7 mouse cellular contexts compared by ENCODE assay signal in genomic region chr16:50841677-50842580, GRCm38 (mm10).
DNase-seq lines count a peak whose midpoint lies in the region; ATAC-seq and TF ChIP-seq lines count a peak whose summit lies in the region.

No protein-coding gene starts in this region.

- H3K4me3 ChIP-seq in forebrain, postnatal 0 days (ENCODE audit: low read depth, low read length): peak overlapping the region; percentile 34
- H3K4me3 ChIP-seq in hindbrain, embryonic 15.5 days: peak overlapping the region; percentile 30

- TF ChIP-seq CTCF in forebrain, postnatal 0 days (IDR thresholded peaks at IDR 0.05; ENCODE audit: low read depth): peak; percentile 99

- no peak overlapping the region for H3K27ac ChIP-seq in forebrain, postnatal 0 days (ENCODE audit: low read depth, low read length)
- H3K27ac ChIP-seq in hindbrain, embryonic 15.5 days (replicated peaks): peak overlapping the region; percentile 57; the same call in 1 of the 2 replicates

- peak; percentile 86 for DNase-seq in R1 (ENCODE audit: low read depth, low spot score)
- DNase-seq in cerebellum, adult 18-20 months: peak; percentile 58 to 62
- DNase-seq in forebrain, postnatal 0 days: peak; percentile 94
- peak; percentile 80 to 89 for DNase-seq in layer of hippocampus, postnatal 14 days (ENCODE audit: low spot score in 2 of 2)
- peak; percentile 79 for DNase-seq in lung, postnatal 36 days
- DNase-seq in right cerebral cortex, postnatal 10 days (ENCODE audit: low spot score in 2 of 2): peak; percentile 88 to 90

- no peaks in the 10 kb centered on the region for H3K9me3 ChIP-seq in forebrain, postnatal 0 days (ENCODE audit: low read length)
- H3K9me3 ChIP-seq in hindbrain, embryonic 15.5 days: no peaks in the 10 kb centered on the region

- no peaks in the 10 kb centered on the region for H3K4me1 ChIP-seq in forebrain, postnatal 0 days (ENCODE audit: insufficient read depth)
- peaks cover 5% of the 10 kb centered on the region; the same call in 1 of the 2 replicates for H3K4me1 ChIP-seq in hindbrain, embryonic 15.5 days (replicated peaks)

- no peaks in the 10 kb centered on the region for H3K36me3 ChIP-seq in forebrain, postnatal 0 days (ENCODE audit: insufficient read depth)
- no peaks in the 10 kb centered on the region for H3K36me3 ChIP-seq in hindbrain, embryonic 15.5 days

- ATAC-seq in forebrain, postnatal 0 days: peak; percentile 94
- peak; percentile 94 for ATAC-seq in hindbrain, embryonic 15.5 days (ENCODE audit: low FRiP score, low read depth)

- H3K9ac ChIP-seq in forebrain, postnatal 0 days: peak overlapping the region; percentile 23
- H3K9ac ChIP-seq in hindbrain, embryonic 15.5 days: peak overlapping the region; percentile 40

- H3K27me3 ChIP-seq in forebrain, postnatal 0 days (ENCODE audit: insufficient read depth, low read length): no peaks in the 10 kb centered on the region
- no peaks in the 10 kb centered on the region for H3K27me3 ChIP-seq in hindbrain, embryonic 15.5 days

- peak overlapping the region; percentile 49 for H3K4me2 ChIP-seq in forebrain, postnatal 0 days (ENCODE audit: low read depth)
- H3K4me2 ChIP-seq in hindbrain, embryonic 15.5 days: peak overlapping the region; percentile 47

- WGBS in forebrain, postnatal 0 days: 12% methylated on average over 15 of the region's 15 CpGs
- WGBS in hindbrain, embryonic 15.5 days: 30% methylated on average over 15 of the region's 15 CpGs
